Mouse (Mus musculus) brain, embryonic 14.5 days (tissue): ENCODE measurements around the gene Erlec1.

Source experiments
- CTCF ChIP-seq: fragments of 200-500 bp; IDR thresholded peaks from 2 replicates; pipeline ENCODE4 v1.5.1; 2012; ENCODE audit warnings: inconsistent platforms, mild to moderate bottlenecking, moderate library complexity, borderline replicate concordance; ENCODE audit not compliant: insufficient read depth, insufficient read length; ENCODE audit errors: extremely low read depth
- POLR2A ChIP-seq: fragments of 200-500 bp; IDR thresholded peaks from 2 replicates; pipeline ENCODE4 v1.6.1; 2012; ENCODE audit warnings: mild to moderate bottlenecking, inconsistent platforms, borderline replicate concordance; ENCODE audit not compliant: poor library complexity, insufficient read depth, insufficient read length, severe bottlenecking; ENCODE audit errors: extremely low read depth

GRCm38 (mm10) chr11:30996670-30997069 lies 42.5 kb upstream of the Erlec1 start:
- TF ChIP-seq CTCF, result no peak
- TF ChIP-seq POLR2A, result no peak
